In the genomic region with DNA sequence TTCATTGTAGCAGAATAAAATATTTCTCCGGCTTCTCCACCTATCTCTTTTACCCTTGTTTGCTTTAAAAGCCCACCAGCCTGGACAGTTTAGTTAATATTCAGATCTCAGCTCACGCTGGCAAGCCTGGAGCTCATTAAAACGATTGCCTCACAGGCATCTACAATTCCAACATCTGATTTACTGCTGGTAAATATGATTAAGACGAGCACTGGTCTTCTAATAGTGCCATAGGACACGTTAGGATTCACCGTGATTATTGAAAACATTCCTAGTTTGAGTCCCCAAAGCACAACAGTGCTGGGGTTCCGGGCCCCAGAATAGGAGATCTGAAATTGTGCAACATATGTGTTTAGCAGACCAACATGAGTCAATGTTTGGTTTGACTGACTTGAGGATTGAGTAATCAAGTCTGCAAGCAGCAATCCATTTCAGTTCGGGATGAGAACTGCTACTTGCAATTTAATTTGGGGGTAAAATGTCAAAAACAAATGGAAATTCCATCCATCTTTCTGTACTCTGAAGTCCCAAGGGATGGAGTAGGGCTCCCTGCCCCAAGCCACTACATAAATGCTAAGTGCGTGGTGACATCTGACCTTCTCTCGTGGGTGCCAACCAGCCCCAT, we compare ENCODE assay signal across 12 mouse cellular contexts.
DNase-seq lines count a peak whose midpoint lies in the region; ATAC-seq and TF ChIP-seq lines count a peak whose summit lies in the region.
"Had no signal": no experiment of that assay in that cellular context is flagged by ENCODE, and none has a peak within 500 bp of the region (broad histone marks: within the 10 kb centered on the region; RNA-seq: fewer than 3 reads in every experiment).

No protein-coding gene starts in this region.

- 53% methylated on average over 10 of the region's 10 CpGs for whole genome bisulfite sequencing in hindbrain, embryonic 12.5 days
- 52% methylated on average over 10 of the region's 10 CpGs for WGBS in hindbrain, postnatal 0 days
- 50% methylated on average over 10 of the region's 10 CpGs for WGBS in forebrain, embryonic 15.5 days
- WGBS in midbrain, embryonic 13.5 days: 47% methylated on average over 10 of the region's 10 CpGs

- peak overlapping the region; percentile 62 for H3K27ac ChIP-seq in hindbrain, embryonic 12.5 days
- no peak overlapping the region for H3K27ac ChIP-seq in hindbrain, postnatal 0 days
- peak overlapping the region; percentile 16; the same call in 1 of the 2 replicates for H3K27ac ChIP-seq in forebrain, embryonic 15.5 days (replicated peaks)
- peak overlapping the region; percentile 70 for H3K27ac ChIP-seq in midbrain, embryonic 13.5 days
- H3K27ac ChIP-seq: lung, embryonic 15.5 days; neural tube, embryonic 12.5 days had no signal

- no peak overlapping the region for H3K4me2 ChIP-seq in hindbrain, embryonic 12.5 days (replicated peaks)
- H3K4me2 ChIP-seq in hindbrain, postnatal 0 days (ENCODE audit: low read depth, low read length): no peak overlapping the region
- H3K4me2 ChIP-seq in forebrain, embryonic 15.5 days (replicated peaks): no peak overlapping the region
- H3K4me2 ChIP-seq in midbrain, embryonic 13.5 days (replicated peaks): no peak overlapping the region
- H3K4me2 ChIP-seq: lung, embryonic 15.5 days; neural tube, embryonic 12.5 days had no signal

- H3K4me3 ChIP-seq in hindbrain, embryonic 12.5 days: no peak overlapping the region
- no peak overlapping the region for H3K4me3 ChIP-seq in hindbrain, postnatal 0 days (ENCODE audit: low read length)
- no peak overlapping the region for H3K4me3 ChIP-seq in forebrain, embryonic 15.5 days
- no peak overlapping the region for H3K4me3 ChIP-seq in midbrain, embryonic 13.5 days (replicated peaks)
- H3K4me3 ChIP-seq: lung, embryonic 15.5 days; neural tube, embryonic 12.5 days had no signal

- no peak for ATAC-seq in hindbrain, embryonic 12.5 days (ENCODE audit: low FRiP score)
- no peak for ATAC-seq in hindbrain, postnatal 0 days
- ATAC-seq in forebrain, embryonic 15.5 days (replicated peaks): no peak
- peak; percentile 21; the same call in 1 of the 2 replicates for ATAC-seq in midbrain, embryonic 13.5 days

- DNase-seq in hindbrain, postnatal 0 days (ENCODE audit: low spot score): no peak
- peak; percentile 58 for DNase-seq in MN1 (ENCODE audit: low spot score)
- no peak for DNase-seq in thymus, adult 18-20 months
- DNase-seq in frontal cortex, postnatal 14 days (ENCODE audit: low spot score in 2 of 2): no peak
- DNase-seq in gastrocnemius, postnatal 25 days: no peak
- DNase-seq: embryo, embryonic 11 days; heart, postnatal 10 days had no signal

- peaks cover 12% of the 10 kb centered on the region for H3K4me1 ChIP-seq in hindbrain, embryonic 12.5 days
- no peaks in the 10 kb centered on the region for H3K4me1 ChIP-seq in hindbrain, postnatal 0 days (ENCODE audit: insufficient read depth, low read length)
- peaks cover 24% of the 10 kb centered on the region for H3K4me1 ChIP-seq in forebrain, embryonic 15.5 days
- peaks cover 32% of the 10 kb centered on the region for H3K4me1 ChIP-seq in midbrain, embryonic 13.5 days (replicated peaks)
- H3K4me1 ChIP-seq: lung, embryonic 15.5 days; neural tube, embryonic 12.5 days had no signal

- no peak overlapping the region for H3K9ac ChIP-seq in hindbrain, embryonic 12.5 days
- H3K9ac ChIP-seq in hindbrain, postnatal 0 days (replicated peaks; ENCODE audit: low read length): no peak overlapping the region
- no peak overlapping the region for H3K9ac ChIP-seq in forebrain, embryonic 15.5 days (replicated peaks)
- H3K9ac ChIP-seq in midbrain, embryonic 13.5 days (replicated peaks): no peak overlapping the region
- H3K9ac ChIP-seq: lung, embryonic 15.5 days; neural tube, embryonic 12.5 days had no signal

- peaks cover 3% of the 10 kb centered on the region; the same call in 1 of the 2 replicates for H3K36me3 ChIP-seq in hindbrain, embryonic 12.5 days
- H3K36me3 ChIP-seq in hindbrain, postnatal 0 days (ENCODE audit: insufficient read depth, low read length): no peaks in the 10 kb centered on the region
- H3K36me3 ChIP-seq in forebrain, embryonic 15.5 days: no peaks in the 10 kb centered on the region
- H3K36me3 ChIP-seq in midbrain, embryonic 13.5 days: 0 out of 2 replicates have a peak, but pooled peaks cover 5% of the 10 kb centered on the region
- H3K36me3 ChIP-seq: lung, embryonic 15.5 days had no signal

- no peaks in the 10 kb centered on the region for H3K9me3 ChIP-seq in hindbrain, embryonic 12.5 days (replicated peaks)
- H3K9me3 ChIP-seq in hindbrain, postnatal 0 days (ENCODE audit: low read length): no peaks in the 10 kb centered on the region
- H3K9me3 ChIP-seq in forebrain, embryonic 15.5 days: no peaks in the 10 kb centered on the region
- H3K9me3 ChIP-seq in midbrain, embryonic 13.5 days: no peaks in the 10 kb centered on the region
- H3K9me3 ChIP-seq: lung, embryonic 15.5 days; neural tube, embryonic 12.5 days had no signal

- no peak for TF ChIP-seq CTCF in hindbrain, postnatal 0 days (IDR thresholded peaks at IDR 0.05; ENCODE audit: low read depth)

- no peaks in the 10 kb centered on the region for H3K27me3 ChIP-seq in hindbrain, embryonic 12.5 days
- no peaks in the 10 kb centered on the region for H3K27me3 ChIP-seq in hindbrain, postnatal 0 days (ENCODE audit: insufficient read depth, low read length)
- H3K27me3 ChIP-seq in forebrain, embryonic 15.5 days: no peaks in the 10 kb centered on the region
- H3K27me3 ChIP-seq in midbrain, embryonic 13.5 days: no peaks in the 10 kb centered on the region
- H3K27me3 ChIP-seq: lung, embryonic 15.5 days; neural tube, embryonic 12.5 days had no signal
